Mouse (Mus musculus) kidney, adult 8-10 months (tissue): ENCODE results near the gene Cacna2d2.
A peak's percentile ranks its signal among the peaks of the same experiment; 100 is the strongest.
"Not testable (repeated sequence)": the region's sequence is repeated elsewhere in the genome, so short reads cannot be mapped to it uniquely, and the experiment has no call there.

Experiments used
- DNase-seq, 2 experiments: peaks; one replicate each; pipeline ENCODE4 v3.0.0; 2022

Cacna2d2 gene

GRCm38 (mm10) chr9:107542721-107543120 lies 143.3 kb downstream of the Cacna2d2 start:
- no peak for DNase-seq

- DNase-seq, result no peak
Measured at GRCm38 (mm10) chr9:107543299-107543698, 143.9 kb downstream of the Cacna2d2 start.

- DNase-seq, result no peak
Measured at GRCm38 (mm10) chr9:107544196-107544700, 144.8 kb downstream of the Cacna2d2 start.

GRCm38 (mm10) chr9:107544729-107545128 lies 145.3 kb downstream of the Cacna2d2 start:
- no peak for DNase-seq

GRCm38 (mm10) chr9:107545199-107545598 lies 145.8 kb downstream of the Cacna2d2 start:
- DNase-seq, result no peak

- peak; percentile 63 to 85 for DNase-seq
Measured at GRCm38 (mm10) chr9:107545602-107546001, 146.2 kb downstream of the Cacna2d2 start.

DNA sequence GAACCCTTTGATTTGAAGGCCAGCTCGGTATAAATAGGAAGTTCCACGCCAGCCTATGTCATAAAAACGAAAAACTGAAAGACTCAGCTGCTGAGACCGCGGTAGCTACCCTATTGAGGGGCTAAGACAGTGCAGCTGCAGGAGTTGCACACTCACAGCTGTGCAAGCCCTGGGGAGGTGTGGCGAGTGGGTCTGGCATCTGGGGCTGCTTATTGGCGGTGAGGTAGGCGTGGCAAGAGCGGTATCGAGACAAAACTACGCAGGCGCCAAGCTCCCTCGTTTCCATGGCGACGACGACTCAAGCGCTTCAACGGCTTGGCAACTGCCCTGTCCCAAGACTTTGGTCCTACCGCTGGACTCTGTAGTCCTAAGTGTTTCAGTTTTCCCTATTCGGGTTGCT lies 147.6 kb downstream of the Cacna2d2 start, which contains the start of gene Zmynd10:
Gene Zmynd10, plus strand, starts transcription at position 273 of the 400 bp plus-strand sequence.
- DNase-seq, result peak; percentile 97

- peak in 1 of 2 experiments; percentile 22 for DNase-seq
Measured at GRCm38 (mm10) chr9:107547957-107548356, 148.5 kb downstream of the Cacna2d2 start.

- no peak for DNase-seq
Measured at GRCm38 (mm10) chr9:107548820-107549219, 149.4 kb downstream of the Cacna2d2 start.

GRCm38 (mm10) chr9:107549297-107550074 lies 150.1 kb downstream of the Cacna2d2 start:
- no peak for DNase-seq

- peak; percentile 89 to 93 for DNase-seq
Measured at GRCm38 (mm10) chr9:107550491-107551116, 151.2 kb downstream of the Cacna2d2 start.

DNA sequence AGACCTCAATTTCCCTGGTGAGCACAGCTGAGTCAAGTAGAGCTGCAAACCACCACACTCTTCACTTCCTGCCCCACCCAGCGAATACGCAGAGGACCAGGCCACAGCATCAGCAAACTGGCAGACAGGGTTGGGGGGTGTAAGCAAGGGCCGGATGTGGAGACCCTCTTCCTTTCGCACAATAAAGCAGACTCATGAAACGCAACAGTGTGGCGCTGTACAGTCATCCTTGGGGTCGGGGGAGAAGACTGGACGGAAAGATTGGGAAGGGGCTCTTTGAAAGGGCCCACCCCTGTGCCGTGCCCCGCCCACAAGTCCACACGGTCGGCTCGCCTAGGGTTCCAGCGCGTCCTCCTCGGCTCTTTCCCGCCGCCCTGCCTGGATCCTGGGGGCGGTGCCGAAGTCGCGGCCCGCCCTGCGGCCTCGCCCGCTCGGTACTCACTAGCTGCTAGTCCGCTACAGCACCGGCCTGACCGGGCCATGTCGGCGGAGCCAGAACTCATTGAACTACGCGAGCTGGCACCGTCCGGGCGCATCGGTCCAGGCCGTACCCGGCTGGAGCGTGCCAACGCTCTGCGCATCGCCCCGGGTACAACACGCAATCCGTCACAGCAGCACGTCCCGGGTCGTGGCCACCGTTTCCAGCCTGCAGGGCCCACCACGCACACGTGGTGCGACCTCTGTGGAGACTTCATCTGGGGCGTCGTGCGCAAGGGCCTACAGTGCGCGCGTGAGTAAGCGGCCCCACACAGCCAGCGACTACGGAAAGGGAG lies 151.9 kb downstream of the Cacna2d2 start, which contains the start of gene Rassf1:
Gene Rassf1, plus strand, starts transcription at position 439 of the 773 bp plus-strand sequence.
- DNase-seq, result peak; percentile 81 to 82

DNA sequence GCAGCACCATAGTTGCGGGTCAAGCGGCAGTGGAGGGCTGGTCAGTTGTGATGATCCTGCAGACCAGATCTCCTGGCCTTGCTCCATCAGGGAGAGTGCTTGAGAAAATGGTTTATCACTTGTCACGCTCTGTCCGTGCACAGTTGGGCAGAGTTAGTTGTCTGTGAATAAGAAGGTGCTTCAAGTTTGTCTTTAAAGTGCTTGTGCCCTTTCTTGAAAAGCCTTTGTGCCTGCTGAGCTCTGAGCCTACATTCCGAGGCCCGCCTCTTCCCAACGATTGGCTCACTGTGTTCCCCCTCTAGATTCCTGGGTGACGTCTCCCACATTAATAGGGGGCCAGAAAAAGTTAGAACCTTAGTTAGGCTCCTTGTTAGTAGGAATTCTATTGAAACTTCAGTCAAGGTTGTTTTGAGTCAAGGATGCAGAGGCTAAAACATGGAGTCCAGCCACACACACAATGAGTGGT lies 152.5 kb downstream of the Cacna2d2 start:
- no peak for DNase-seq

DNA sequence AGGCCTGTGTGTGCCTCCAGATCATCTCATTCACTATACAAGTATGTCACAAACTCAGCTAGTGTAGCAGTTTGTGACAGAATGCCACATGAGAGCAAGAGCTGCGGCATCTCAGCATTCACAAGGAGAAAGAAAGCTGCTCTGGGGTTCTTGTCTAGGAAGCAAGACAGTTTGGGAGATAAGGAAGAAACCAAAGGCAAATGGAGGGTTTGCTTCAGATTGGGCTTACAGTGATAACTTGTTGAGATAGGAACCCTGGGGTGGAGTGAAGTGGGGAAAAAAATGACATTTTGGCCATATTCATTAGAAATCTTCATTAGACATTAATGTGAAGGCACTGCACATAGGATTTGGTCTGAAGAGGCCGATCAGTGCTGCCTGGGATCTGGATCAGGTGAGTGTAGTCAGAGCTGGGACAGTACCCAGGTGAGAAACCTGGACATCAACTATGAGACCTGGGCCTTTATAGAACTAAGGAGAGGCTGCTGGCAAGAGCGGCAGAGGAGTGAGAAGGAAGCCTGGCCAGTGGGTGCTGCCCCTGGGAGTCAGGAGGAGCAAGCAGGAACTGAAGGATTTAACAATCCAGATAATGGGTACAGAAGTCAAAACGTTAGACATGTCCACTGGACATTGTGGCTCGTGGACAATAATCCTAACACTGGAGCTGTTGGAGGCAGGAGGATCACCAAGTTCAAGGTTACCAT lies 153.4 kb downstream of the Cacna2d2 start:
- DNase-seq, result no peak

- no peak for DNase-seq
Measured at GRCm38 (mm10) chr9:107553541-107554318, 154.3 kb downstream of the Cacna2d2 start.

DNA sequence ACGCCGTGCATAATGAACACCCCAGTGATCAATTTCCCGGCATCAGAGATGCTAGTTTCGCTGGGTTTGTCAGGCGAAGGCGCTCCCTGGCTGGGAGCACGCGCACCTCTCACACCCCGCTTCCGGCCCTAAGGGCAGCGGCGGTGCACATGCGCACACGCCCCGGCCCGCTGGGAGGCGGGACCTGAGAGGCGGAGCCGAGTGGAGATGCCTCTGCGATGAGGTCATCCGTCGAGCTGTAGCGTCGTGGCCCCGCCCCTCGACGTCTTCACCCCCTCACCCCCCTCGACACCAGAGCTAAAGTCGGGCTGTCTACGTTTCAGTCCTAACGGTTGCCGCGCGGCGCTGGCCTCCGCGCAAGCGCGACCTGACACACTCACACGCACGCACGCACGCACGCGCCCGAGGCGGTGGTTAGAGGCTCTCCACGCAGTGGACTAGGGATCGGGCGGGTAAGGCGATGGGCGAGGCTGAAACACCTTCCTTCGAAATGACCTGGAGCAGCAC lies 155.0 kb downstream of the Cacna2d2 start:
- DNase-seq, result peak; percentile 95

DNA sequence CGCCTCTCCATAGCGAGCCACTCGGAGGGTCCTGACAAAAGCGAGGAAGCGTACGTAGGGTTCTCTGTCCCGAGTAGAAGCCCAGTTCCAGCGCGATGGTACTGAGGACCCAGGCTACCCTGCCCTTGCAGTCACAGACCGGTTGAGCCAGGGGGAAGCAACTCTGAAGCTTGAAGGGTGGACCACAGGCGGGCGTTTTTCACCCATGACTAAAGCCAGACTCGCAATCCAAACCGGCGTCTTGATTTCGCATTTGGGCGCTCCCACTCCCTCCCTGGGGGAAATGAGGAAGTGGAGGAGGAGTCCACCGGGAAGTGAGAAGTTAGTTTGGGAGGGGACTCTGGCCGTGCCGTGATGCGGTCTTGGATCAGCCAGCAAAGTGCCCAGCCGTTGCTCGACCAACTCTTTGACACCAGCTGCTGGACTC lies 155.6 kb downstream of the Cacna2d2 start:
- DNase-seq, result peak; percentile 59 to 66

DNA sequence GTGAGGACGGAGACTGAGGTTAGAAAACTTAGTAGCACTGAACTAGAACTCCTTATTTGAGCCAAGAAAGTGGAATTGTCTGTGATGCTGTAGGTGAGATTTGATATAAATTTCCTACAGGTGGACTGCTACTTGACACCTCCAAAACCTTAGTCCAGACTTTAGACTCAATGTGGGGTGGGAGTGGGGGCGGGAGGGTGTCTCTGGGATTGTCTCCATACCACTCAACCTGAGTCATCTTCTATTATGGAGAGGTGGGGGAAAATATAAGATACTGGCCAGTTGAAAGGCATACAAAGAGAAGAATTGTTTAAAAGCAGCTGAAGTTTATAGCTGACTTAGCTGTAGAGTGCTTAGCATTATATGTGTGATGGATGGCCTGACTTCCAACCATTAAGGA lies 156.3 kb downstream of the Cacna2d2 start:
- DNase-seq, result no peak

DNA sequence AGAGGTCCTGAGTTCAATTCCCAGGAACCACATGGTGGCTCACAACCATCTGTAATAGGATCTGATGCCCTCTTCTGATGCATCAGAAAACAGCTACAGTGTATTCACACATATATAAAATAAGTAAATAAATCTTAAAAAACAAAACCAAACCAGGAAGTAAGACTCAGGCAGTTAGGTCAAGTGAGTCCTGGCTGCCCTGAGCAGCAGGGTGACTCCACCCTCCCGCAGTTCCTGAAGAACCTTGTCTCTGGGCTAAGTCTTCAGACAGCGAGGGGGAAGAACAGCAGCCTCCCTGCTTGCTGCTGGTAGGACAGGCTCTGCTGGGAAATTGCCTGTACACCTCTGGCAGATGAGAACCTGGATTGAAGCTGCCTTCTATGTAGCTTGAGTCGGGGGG lies 156.9 kb downstream of the Cacna2d2 start:
- no peak for DNase-seq

GRCm38 (mm10) chr9:107563029-107563581 lies 163.7 kb downstream of the Cacna2d2 start, which contains the start of gene Tusc2:
Gene Tusc2 (plus strand): TSS chr9:107563255.
- peak; percentile 97 for DNase-seq

DNA sequence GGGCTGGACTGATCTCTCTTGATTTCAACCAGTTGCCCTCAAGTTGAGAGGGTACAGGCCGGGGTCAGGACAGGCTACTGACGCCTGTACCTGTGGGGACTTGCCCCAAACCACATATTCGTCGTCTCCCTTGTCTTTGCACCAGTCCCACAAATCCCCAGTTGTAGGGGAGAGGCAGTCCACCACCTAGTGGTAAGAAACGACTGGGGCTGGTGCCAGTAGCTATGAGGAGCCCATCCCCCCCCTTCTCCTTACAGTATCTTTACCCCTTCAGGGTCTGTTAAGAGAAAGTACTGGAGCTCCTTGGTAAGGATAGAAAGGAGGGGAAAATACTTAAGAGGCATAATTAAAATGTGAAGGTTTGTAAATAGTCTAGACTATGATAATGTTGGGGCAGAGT lies 166.1 kb downstream of the Cacna2d2 start:
- DNase-seq, result not testable (repeated sequence)
